Mouse (Mus musculus) cerebellum, adult 2 months (tissue): ENCODE data around the gene Fam83g. TPM values are rescaled to one million over a fixed set of nuclear protein-coding genes. Genes with fewer than 3 reads are reported as not detected.

Source experiments
- DNase-seq, 2 experiments: peaks; one replicate each; pipeline ENCODE4 v3.0.0; 2021
- H3K27ac ChIP-seq: fragments of 200-500 bp; 2 replicates; pipeline ENCODE4 v1.5.1; 2012; ENCODE audit warnings: low read length, control low read depth, inconsistent platforms; ENCODE audit not compliant: insufficient read depth
- H3K27me3 ChIP-seq: fragments of 200-500 bp; 2 replicates; pipeline ENCODE4 v1.6.1; 2012; ENCODE audit warnings: inconsistent platforms, mild to moderate bottlenecking, low read length, moderate library complexity; ENCODE audit not compliant: control insufficient read depth, insufficient read depth
- H3K4me1 ChIP-seq: fragments of 200-500 bp; 2 replicates; pipeline ENCODE4 v1.6.1; 2011; ENCODE audit warnings: low read length; ENCODE audit not compliant: control insufficient read depth, insufficient read depth
- H3K4me3 ChIP-seq: fragments of 200-500 bp; replicated peaks from 2 replicates; pipeline ENCODE3; 2011; ENCODE audit warnings: mild to moderate bottlenecking, low read depth, low read length, control low read depth; ENCODE audit not compliant: insufficient read depth
- CTCF ChIP-seq: fragments of 200-500 bp; IDR thresholded peaks from 2 replicates; pipeline ENCODE4 v1.5.1; 2011; ENCODE audit warnings: low read depth, mild to moderate bottlenecking, control low read depth, low read length, moderate library complexity, borderline replicate concordance; ENCODE audit not compliant: insufficient read depth
- POLR2A ChIP-seq: fragments of 200-500 bp; IDR thresholded peaks from 2 replicates; pipeline ENCODE4 v1.6.1; 2011; ENCODE audit warnings: low read length, control low read depth, borderline replicate concordance; ENCODE audit not compliant: insufficient read depth
- WGBS: fragments of 180-500 bp; shearing (Covaris S2); methylation state at CpG from one replicate; pipeline ENCODE4 v1.1.7; 2018; 5-methylcytosine and 5-hydroxymethylcytosine counted together
- polyA plus RNA-seq: library from polyadenylated mRNA; depleted of rRNA; stranded (reverse); fragments of >200 nt; gene quantifications from 2 replicates; pipeline ENCODE4 v1.2.3, GENCODE M21; 2012

The Fam83g gene
- polyA plus RNA-seq, 1 experiment: 0.08 TPM

- TF ChIP-seq POLR2A (no peak), CTCF (no peak)
- no peak overlapping the region for H3K4me3 ChIP-seq
- H3K27me3 ChIP-seq: no peaks in the 10 kb centered on the region
- DNase-seq: no peak
- over 99% methylated on average over 5 of the region's 5 CpGs for WGBS
- peaks cover 28% of the 10 kb centered on the region for H3K4me1 ChIP-seq
- H3K27ac ChIP-seq: no peak overlapping the region
Measured at GRCm38 (mm10) chr11:61662189-61662588, 21.7 kb upstream of the Fam83g start.

GRCm38 (mm10) chr11:61665401-61665800, 18.5 kb upstream of the Fam83g start:
- no peaks in the 10 kb centered on the region for H3K27me3 ChIP-seq
- H3K4me3 ChIP-seq: no peak overlapping the region
- peaks cover 1% of the 10 kb centered on the region; the same call in 1 of the 2 replicates for H3K4me1 ChIP-seq
- H3K27ac ChIP-seq: no peak overlapping the region
- DNase-seq: no peak
- 69% methylated on average over 4 of the region's 4 CpGs for WGBS
- TF ChIP-seq POLR2A: no peak
- no peak for TF ChIP-seq CTCF

- no peak overlapping the region for H3K4me3 ChIP-seq
- no peaks in the 10 kb centered on the region for H3K27me3 ChIP-seq
- peak; percentile 52 to 61 for DNase-seq
- no peak overlapping the region for H3K27ac ChIP-seq
- WGBS: 37% methylated on average over 7 of the region's 7 CpGs
- TF ChIP-seq CTCF (peak; percentile 94), POLR2A (no peak)
- H3K4me1 ChIP-seq: no peaks in the 10 kb centered on the region
Measured at GRCm38 (mm10) chr11:61665991-61666799, 17.7 kb upstream of the Fam83g start.

GRCm38 (mm10) chr11:61667248-61667647, 16.6 kb upstream of the Fam83g start:
- no peaks in the 10 kb centered on the region for H3K27me3 ChIP-seq
- no peaks in the 10 kb centered on the region for H3K4me1 ChIP-seq
- 92% methylated on average over 5 of the region's 5 CpGs for WGBS
- DNase-seq: no peak
- TF ChIP-seq CTCF: no peak
- TF ChIP-seq POLR2A: no peak
- no peak overlapping the region for H3K27ac ChIP-seq
- H3K4me3 ChIP-seq: no peak overlapping the region

- DNase-seq: no peak
- Histone ChIP-seq H3K4me1 (no peaks in the 10 kb centered on the region), H3K27ac (no peak overlapping the region), H3K4me3 (no peak overlapping the region), H3K27me3 (no peaks in the 10 kb centered on the region)
- TF ChIP-seq POLR2A (no peak), CTCF (no peak)
- 86% methylated on average over 5 of the region's 5 CpGs for WGBS
Measured at GRCm38 (mm10) chr11:61667782-61668181, 16.1 kb upstream of the Fam83g start.

GRCm38 (mm10) chr11:61669492-61670490, 14.1 kb upstream of the Fam83g start:
- no peak overlapping the region for H3K4me3 ChIP-seq
- 91% methylated on average over 14 of the region's 14 CpGs for WGBS
- no peak for TF ChIP-seq CTCF
- no peak for TF ChIP-seq POLR2A
- no peak for DNase-seq
- H3K27ac ChIP-seq: no peak overlapping the region
- H3K27me3 ChIP-seq: no peaks in the 10 kb centered on the region
- H3K4me1 ChIP-seq: no peaks in the 10 kb centered on the region

- Histone ChIP-seq H3K4me1 (no peaks in the 10 kb centered on the region), H3K4me3 (no peak overlapping the region), H3K27ac (no peak overlapping the region), H3K27me3 (no peaks in the 10 kb centered on the region)
- DNase-seq: no peak
- TF ChIP-seq CTCF (no peak), POLR2A (no peak)
- 86% methylated on average over 19 of the region's 19 CpGs for WGBS
Measured at GRCm38 (mm10) chr11:61671781-61672383, 12.0 kb upstream of the Fam83g start.

- 20% methylated on average over 8 of the region's 8 CpGs for WGBS
Measured at GRCm38 (mm10) chr11:61673686-61674085, 10.2 kb upstream of the Fam83g start.

More at GRCm38 (mm10) chr11:61673686-61674085, 10.2 kb upstream of the Fam83g start:
- no peak overlapping the region for H3K27ac ChIP-seq
- H3K4me1 ChIP-seq: no peaks in the 10 kb centered on the region
- TF ChIP-seq CTCF (peak; percentile 61), POLR2A (no peak)
- H3K27me3 ChIP-seq: no peaks in the 10 kb centered on the region
- H3K4me3 ChIP-seq: no peak overlapping the region
- DNase-seq: peak; percentile 59 to 65
